Mouse (Mus musculus): ENCODE results near the gene Il4ra. TPM values are rescaled to one million over a fixed set of nuclear protein-coding genes. Genes with fewer than 3 reads are reported as not detected.

Gene Il4ra
- polyA plus RNA-seq, 1 experiment from 2014 or later: 2.9 TPM

GRCm38 (mm10) chr7:125516723-125517122 lies 35.2 kb upstream of the Il4ra start:
- DNase-seq (ENCODE audit: low spot score): no peak
- no peak overlapping the region for H3K9ac ChIP-seq (ENCODE audit: low read length)
- H3K4me2 ChIP-seq (ENCODE audit: low read depth, low read length, severe bottlenecking): no peak overlapping the region
- H3K4me1 ChIP-seq (replicated peaks; ENCODE audit: control insufficient read depth, insufficient read depth, low read length): no peaks in the 10 kb centered on the region
- no peak overlapping the region for H3K4me3 ChIP-seq (ENCODE audit: low read depth, low read length)
- no peak overlapping the region for H3K27ac ChIP-seq (ENCODE audit: low read depth, low read length)
- no peaks in the 10 kb centered on the region for H3K27me3 ChIP-seq (ENCODE audit: control insufficient read depth, insufficient read depth, low read length)
- no peaks in the 10 kb centered on the region for H3K36me3 ChIP-seq (ENCODE audit: control insufficient read depth, insufficient read depth, low read length)
- no peaks in the 10 kb centered on the region for H3K9me3 ChIP-seq (ENCODE audit: control insufficient read depth, low read length)
- no peak for ATAC-seq (replicated peaks; ENCODE audit: low FRiP score)
- WGBS: 94% methylated on average over 8 of the region's 8 CpGs

GRCm38 (mm10) chr7:125517470-125517869 lies 34.5 kb upstream of the Il4ra start:
- Histone ChIP-seq H3K36me3 (ENCODE audit: control insufficient read depth, insufficient read depth, low read length) (no peaks in the 10 kb centered on the region), H3K27me3 (ENCODE audit: control insufficient read depth, insufficient read depth, low read length) (no peaks in the 10 kb centered on the region), H3K4me2 (ENCODE audit: low read depth, low read length, severe bottlenecking) (no peak overlapping the region), H3K4me1 (replicated peaks; ENCODE audit: control insufficient read depth, insufficient read depth, low read length) (no peaks in the 10 kb centered on the region), H3K4me3 (ENCODE audit: low read depth, low read length) (no peak overlapping the region), H3K9me3 (ENCODE audit: control insufficient read depth, low read length) (no peaks in the 10 kb centered on the region), H3K9ac (ENCODE audit: low read length) (no peak overlapping the region), H3K27ac (ENCODE audit: low read depth, low read length) (no peak overlapping the region)
- DNase-seq (ENCODE audit: low spot score) (no peak), ATAC-seq (replicated peaks; ENCODE audit: low FRiP score) (no peak)
- 81% methylated on average over 6 of the region's 6 CpGs for WGBS

GRCm38 (mm10) chr7:125519715-125520114 lies 32.2 kb upstream of the Il4ra start:
- Histone ChIP-seq H3K27ac (ENCODE audit: low read depth, low read length) (no peak overlapping the region), H3K4me2 (ENCODE audit: low read depth, low read length, severe bottlenecking) (no peak overlapping the region), H3K36me3 (ENCODE audit: control insufficient read depth, insufficient read depth, low read length) (no peaks in the 10 kb centered on the region), H3K9me3 (ENCODE audit: control insufficient read depth, low read length) (no peaks in the 10 kb centered on the region), H3K9ac (ENCODE audit: low read length) (no peak overlapping the region), H3K27me3 (ENCODE audit: control insufficient read depth, insufficient read depth, low read length) (no peaks in the 10 kb centered on the region), H3K4me3 (ENCODE audit: low read depth, low read length) (no peak overlapping the region), H3K4me1 (replicated peaks; ENCODE audit: control insufficient read depth, insufficient read depth, low read length) (no peaks in the 10 kb centered on the region)
- ATAC-seq (replicated peaks; ENCODE audit: low FRiP score) (no peak), DNase-seq (ENCODE audit: low spot score) (no peak)
- 83% methylated on average over 3 of the region's 3 CpGs for WGBS

GRCm38 (mm10) chr7:125523051-125523450 lies 28.9 kb upstream of the Il4ra start:
- H3K9ac ChIP-seq (ENCODE audit: low read length): no peak overlapping the region
- H3K27me3 ChIP-seq (ENCODE audit: control insufficient read depth, insufficient read depth, low read length): no peaks in the 10 kb centered on the region
- DNase-seq (ENCODE audit: low spot score): no peak
- H3K27ac ChIP-seq (ENCODE audit: low read depth, low read length): no peak overlapping the region
- no peak for ATAC-seq (replicated peaks; ENCODE audit: low FRiP score)
- 92% methylated on average over 3 of the region's 3 CpGs for WGBS
- H3K9me3 ChIP-seq (ENCODE audit: control insufficient read depth, low read length): no peaks in the 10 kb centered on the region
- no peaks in the 10 kb centered on the region for H3K36me3 ChIP-seq (ENCODE audit: control insufficient read depth, insufficient read depth, low read length)
- H3K4me1 ChIP-seq (replicated peaks; ENCODE audit: control insufficient read depth, insufficient read depth, low read length): no peaks in the 10 kb centered on the region
- no peak overlapping the region for H3K4me3 ChIP-seq (ENCODE audit: low read depth, low read length)
- H3K4me2 ChIP-seq (ENCODE audit: low read depth, low read length, severe bottlenecking): no peak overlapping the region

- Histone ChIP-seq H3K4me1 (replicated peaks; ENCODE audit: control insufficient read depth, insufficient read depth, low read length) (no peaks in the 10 kb centered on the region), H3K9me3 (ENCODE audit: control insufficient read depth, low read length) (no peaks in the 10 kb centered on the region), H3K36me3 (ENCODE audit: control insufficient read depth, insufficient read depth, low read length) (no peaks in the 10 kb centered on the region), H3K27ac (ENCODE audit: low read depth, low read length) (no peak overlapping the region), H3K9ac (ENCODE audit: low read length) (no peak overlapping the region), H3K4me3 (ENCODE audit: low read depth, low read length) (no peak overlapping the region), H3K4me2 (ENCODE audit: low read depth, low read length, severe bottlenecking) (no peak overlapping the region), H3K27me3 (ENCODE audit: control insufficient read depth, insufficient read depth, low read length) (no peaks in the 10 kb centered on the region)
- DNase-seq (ENCODE audit: low spot score) (no peak), ATAC-seq (replicated peaks; ENCODE audit: low FRiP score) (no peak)
- WGBS: 94% methylated on average over 6 of the region's 6 CpGs
These were observed 24.7 kb upstream of the Il4ra start for GRCm38 (mm10) chr7:125527186-125527585.

- no peak overlapping the region for H3K4me3 ChIP-seq (ENCODE audit: low read depth, low read length)
- no peaks in the 10 kb centered on the region for H3K36me3 ChIP-seq (ENCODE audit: control insufficient read depth, insufficient read depth, low read length)
- H3K27ac ChIP-seq (ENCODE audit: low read depth, low read length): no peak overlapping the region
- DNase-seq (ENCODE audit: low spot score): no peak
- no peaks in the 10 kb centered on the region for H3K4me1 ChIP-seq (replicated peaks; ENCODE audit: control insufficient read depth, insufficient read depth, low read length)
- no peak for ATAC-seq (replicated peaks; ENCODE audit: low FRiP score)
- H3K4me2 ChIP-seq (ENCODE audit: low read depth, low read length, severe bottlenecking): no peak overlapping the region
- H3K9me3 ChIP-seq (ENCODE audit: control insufficient read depth, low read length): no peaks in the 10 kb centered on the region
- H3K9ac ChIP-seq (ENCODE audit: low read length): no peak overlapping the region
- WGBS: 88% methylated on average over 9 of the region's 9 CpGs
- H3K27me3 ChIP-seq (ENCODE audit: control insufficient read depth, insufficient read depth, low read length): no peaks in the 10 kb centered on the region
These were observed 23.9 kb upstream of the Il4ra start for GRCm38 (mm10) chr7:125527901-125528580.

GRCm38 (mm10) chr7:125539351-125539750 lies 12.6 kb upstream of the Il4ra start:
- H3K4me1 ChIP-seq (replicated peaks; ENCODE audit: control insufficient read depth, insufficient read depth, low read length): no peaks in the 10 kb centered on the region
- no peak overlapping the region for H3K4me3 ChIP-seq (ENCODE audit: low read depth, low read length)
- 88% methylated on average over 3 of the region's 3 CpGs for WGBS
- H3K36me3 ChIP-seq (ENCODE audit: control insufficient read depth, insufficient read depth, low read length): no peaks in the 10 kb centered on the region
- no peak for ATAC-seq (replicated peaks; ENCODE audit: low FRiP score)
- H3K9me3 ChIP-seq (ENCODE audit: control insufficient read depth, low read length): no peaks in the 10 kb centered on the region
- no peak overlapping the region for H3K4me2 ChIP-seq (ENCODE audit: low read depth, low read length, severe bottlenecking)
- H3K27ac ChIP-seq (ENCODE audit: low read depth, low read length): no peak overlapping the region
- no peak overlapping the region for H3K9ac ChIP-seq (ENCODE audit: low read length)
- DNase-seq (ENCODE audit: low spot score): no peak
- no peaks in the 10 kb centered on the region for H3K27me3 ChIP-seq (ENCODE audit: control insufficient read depth, insufficient read depth, low read length)

- Histone ChIP-seq H3K4me2 (ENCODE audit: low read depth, low read length, severe bottlenecking) (no peak overlapping the region), H3K27me3 (ENCODE audit: control insufficient read depth, insufficient read depth, low read length) (no peaks in the 10 kb centered on the region), H3K4me1 (replicated peaks; ENCODE audit: control insufficient read depth, insufficient read depth, low read length) (no peaks in the 10 kb centered on the region), H3K9ac (ENCODE audit: low read length) (no peak overlapping the region), H3K9me3 (ENCODE audit: control insufficient read depth, low read length) (no peaks in the 10 kb centered on the region), H3K27ac (ENCODE audit: low read depth, low read length) (no peak overlapping the region), H3K4me3 (ENCODE audit: low read depth, low read length) (no peak overlapping the region), H3K36me3 (ENCODE audit: control insufficient read depth, insufficient read depth, low read length) (no peaks in the 10 kb centered on the region)
- no peak for ATAC-seq (replicated peaks; ENCODE audit: low FRiP score)
- WGBS: 93% methylated on average over 1 of the region's 1 CpGs
- no peak for DNase-seq (ENCODE audit: low spot score)
These were observed 10.9 kb upstream of the Il4ra start for GRCm38 (mm10) chr7:125541026-125541425.

- whole genome bisulfite sequencing: 77% methylated on average over 2 of the region's 2 CpGs
- H3K27ac ChIP-seq (ENCODE audit: low read depth, low read length): no peak overlapping the region
- no peaks in the 10 kb centered on the region for H3K9me3 ChIP-seq (ENCODE audit: control insufficient read depth, low read length)
- no peak overlapping the region for H3K9ac ChIP-seq (ENCODE audit: low read length)
- H3K4me1 ChIP-seq (replicated peaks; ENCODE audit: control insufficient read depth, insufficient read depth, low read length): no peaks in the 10 kb centered on the region
- H3K36me3 ChIP-seq (ENCODE audit: control insufficient read depth, insufficient read depth, low read length): no peaks in the 10 kb centered on the region
- H3K4me3 ChIP-seq (ENCODE audit: low read depth, low read length): no peak overlapping the region
- DNase-seq (ENCODE audit: low spot score) (no peak), ATAC-seq (replicated peaks; ENCODE audit: low FRiP score) (no peak)
- no peaks in the 10 kb centered on the region for H3K27me3 ChIP-seq (ENCODE audit: control insufficient read depth, insufficient read depth, low read length)
- no peak overlapping the region for H3K4me2 ChIP-seq (ENCODE audit: low read depth, low read length, severe bottlenecking)
These were observed 10.1 kb upstream of the Il4ra start for GRCm38 (mm10) chr7:125541821-125542220.

Data from forebrain, embryonic 11.5 days (tissue).